ENCODE assay signal across 18 mouse cellular contexts in genomic region chr5:146834959-146835358, GRCm38 (mm10). TPM values are rescaled to one million over a fixed set of nuclear protein-coding genes. Genes with fewer than 3 reads are reported as not detected.
DNase-seq lines count a peak whose midpoint lies in the region; ATAC-seq and TF ChIP-seq lines count a peak whose summit lies in the region.
"Had no signal": no experiment of that assay in that cellular context is flagged by ENCODE, and none has a peak within 500 bp of the region (broad histone marks: within the 10 kb centered on the region; RNA-seq: fewer than 3 reads in every experiment).

No protein-coding gene starts in this region.

- no peak for TF ChIP-seq EP300 in liver, embryonic 14.5 days (IDR thresholded peaks at IDR 0.05; ENCODE audit: low read depth)

- H3K9ac ChIP-seq in embryonic facial prominence, embryonic 13.5 days, result peak overlapping the region; percentile 98; the same call in 1 of the 2 replicates
- no peak overlapping the region for H3K9ac ChIP-seq in kidney, embryonic 14.5 days (ENCODE audit: low read depth, low read length)
- no peak overlapping the region; the same call in 1 of the 2 replicates for H3K9ac ChIP-seq in liver, embryonic 14.5 days (replicated peaks)
- H3K9ac ChIP-seq: forebrain, embryonic 15.5 days had no signal

- no peak overlapping the region for H3K27ac ChIP-seq in embryonic facial prominence, embryonic 13.5 days
- H3K27ac ChIP-seq in embryonic facial prominence, embryonic 10.5 days (replicated peaks), result no peak overlapping the region
- H3K27ac ChIP-seq in kidney, embryonic 14.5 days (ENCODE audit: low read depth, low read length), result no peak overlapping the region
- H3K27ac ChIP-seq in liver, embryonic 14.5 days, result no peak overlapping the region
- H3K27ac ChIP-seq: forebrain, embryonic 15.5 days; hindbrain, postnatal 0 days; lung, embryonic 15.5 days; midbrain, embryonic 13.5 days had no signal

- WGBS in embryonic facial prominence, embryonic 13.5 days, result 89% methylated on average over 8 of the region's 8 CpGs
- 90% methylated on average over 8 of the region's 8 CpGs for WGBS in embryonic facial prominence, embryonic 10.5 days
- 84% methylated on average over 8 of the region's 8 CpGs for WGBS in kidney, embryonic 14.5 days
- 56% methylated on average over 8 of the region's 8 CpGs for WGBS in lung, adult 2 months
- WGBS in liver, embryonic 14.5 days (ENCODE audit: insufficient replicate concordance), result 37% methylated on average over 8 of the region's 8 CpGs

- no peak for ATAC-seq in embryonic facial prominence, embryonic 13.5 days (ENCODE audit: insufficient number of reproducible peaks, insufficient read depth, low FRiP score, low TSS enrichment, low read depth)
- no peak for ATAC-seq in kidney, embryonic 14.5 days (ENCODE audit: low FRiP score, low TSS enrichment)
- ATAC-seq in liver, embryonic 14.5 days (ENCODE audit: insufficient read depth), result no peak
- ATAC-seq: forebrain, embryonic 15.5 days; hindbrain, postnatal 0 days; midbrain, embryonic 13.5 days had no signal

- TF ChIP-seq CTCF in lung, adult 2 months (IDR thresholded peaks at IDR 0.05; ENCODE audit: insufficient read depth, low read length), result no peak
- TF ChIP-seq CTCF in liver, embryonic 14.5 days (IDR thresholded peaks at IDR 0.05; ENCODE audit: low read depth), result no peak

- no peak for TF ChIP-seq POLR2A in lung, adult 2 months (IDR thresholded peaks at IDR 0.05; ENCODE audit: borderline replicate concordance, extremely low read depth, low read depth, low read length)

- H3K4me3 ChIP-seq in embryonic facial prominence, embryonic 13.5 days, result no peak overlapping the region; the same call in 1 of the 2 replicates
- H3K4me3 ChIP-seq in embryonic facial prominence, embryonic 10.5 days, result no peak overlapping the region
- H3K4me3 ChIP-seq in kidney, embryonic 14.5 days (ENCODE audit: low read length), result peak overlapping the region; percentile 90; the same call in 1 of the 2 replicates
- H3K4me3 ChIP-seq in lung, adult 2 months (replicated peaks; ENCODE audit: extremely low read depth, low read depth, low read length), result no peak overlapping the region
- H3K4me3 ChIP-seq in liver, embryonic 14.5 days (ENCODE audit: insufficient read depth in 1 of 2, low read depth in 2 of 2, low read length in 2 of 2), result peak overlapping the region; percentile 86 to 92; a peak in 3 of 4 replicates

- H3K4me1 ChIP-seq in embryonic facial prominence, embryonic 13.5 days, result peaks cover 15% of the 10 kb centered on the region
- H3K4me1 ChIP-seq in embryonic facial prominence, embryonic 10.5 days, result peaks cover 13% of the 10 kb centered on the region
- H3K4me1 ChIP-seq in kidney, embryonic 14.5 days (ENCODE audit: control insufficient read depth, insufficient read depth, low read length), result peaks cover 13% of the 10 kb centered on the region
- peaks cover 7% of the 10 kb centered on the region for H3K4me1 ChIP-seq in lung, adult 2 months (ENCODE audit: control insufficient read depth, insufficient read depth, low read length)
- H3K4me1 ChIP-seq in liver, embryonic 14.5 days (replicated peaks; ENCODE audit: control insufficient read depth in 2 of 2, insufficient read depth in 2 of 2, low read length in 1 of 2), result peaks cover 12 to 17% of the 10 kb centered on the region in 2 experiments; a peak in 3 of 4 replicates

- H3K36me3 ChIP-seq in embryonic facial prominence, embryonic 13.5 days, result peaks cover 50% of the 10 kb centered on the region
- H3K36me3 ChIP-seq in embryonic facial prominence, embryonic 10.5 days (replicated peaks), result peaks cover 55% of the 10 kb centered on the region
- peaks cover 46% of the 10 kb centered on the region for H3K36me3 ChIP-seq in kidney, embryonic 14.5 days (ENCODE audit: control insufficient read depth, insufficient read depth, low read length)
- peaks cover 45% of the 10 kb centered on the region for H3K36me3 ChIP-seq in liver, embryonic 14.5 days (replicated peaks; ENCODE audit: control insufficient read depth, insufficient read depth, low read depth)

- DNase-seq in embryonic facial prominence, embryonic 10.5 days (ENCODE audit: low spot score), result no peak
- DNase-seq in kidney, postnatal 14 days, result no peak
- peak; percentile 55 for DNase-seq in lung, postnatal 36 days
- DNase-seq in lung, adult 2 months, result no peak
- no peak for DNase-seq in liver, embryonic 14.5 days (ENCODE audit: low read depth in 3 of 3, low spot score in 3 of 3)
- no peak for DNase-seq in ovary, adult 18-20 months (ENCODE audit: low spot score)
- DNase-seq: adrenal gland, adult 8-10 months; cerebellum, adult 18-20 months; heart, adult 11 months; heart, postnatal 14 days; kidney, postnatal 10 days; spleen, adult 18-20 months had no signal

- H3K27me3 ChIP-seq in embryonic facial prominence, embryonic 13.5 days, result no peaks in the 10 kb centered on the region
- no peaks in the 10 kb centered on the region for H3K27me3 ChIP-seq in embryonic facial prominence, embryonic 10.5 days (replicated peaks; ENCODE audit: low read depth, poor library complexity, severe bottlenecking)
- H3K27me3 ChIP-seq in kidney, embryonic 14.5 days (ENCODE audit: control insufficient read depth, insufficient read depth, low read length), result no peaks in the 10 kb centered on the region
- no peaks in the 10 kb centered on the region for H3K27me3 ChIP-seq in liver, embryonic 14.5 days (ENCODE audit: control insufficient read depth, insufficient read depth, low read length)
- H3K27me3 ChIP-seq: forebrain, embryonic 15.5 days; lung, embryonic 15.5 days; midbrain, embryonic 13.5 days had no signal

- H3K4me2 ChIP-seq in embryonic facial prominence, embryonic 13.5 days, result no peak overlapping the region
- H3K4me2 ChIP-seq in kidney, embryonic 14.5 days (replicated peaks; ENCODE audit: low read depth, low read length), result no peak overlapping the region; the same call in 1 of the 2 replicates
- H3K4me2 ChIP-seq in liver, embryonic 14.5 days (ENCODE audit: low read depth), result peak overlapping the region; percentile 98
- H3K4me2 ChIP-seq: forebrain, embryonic 15.5 days had no signal

- H3K9me3 ChIP-seq in embryonic facial prominence, embryonic 13.5 days, result no peaks in the 10 kb centered on the region
- H3K9me3 ChIP-seq in embryonic facial prominence, embryonic 10.5 days, result no peaks in the 10 kb centered on the region
- no peaks in the 10 kb centered on the region for H3K9me3 ChIP-seq in kidney, embryonic 14.5 days (ENCODE audit: control insufficient read depth, low read length)
- H3K9me3 ChIP-seq in liver, embryonic 14.5 days (ENCODE audit: control insufficient read depth, low read length), result no peaks in the 10 kb centered on the region
- H3K9me3 ChIP-seq: forebrain, embryonic 15.5 days; lung, embryonic 15.5 days; midbrain, embryonic 13.5 days had no signal

RNA-seq across cellular contexts. Expression of gene Rpl21, which starts 2.3 kb away (rescaled TPM):
- 568 and 633 TPM in 2 replicates for polyA plus RNA-seq in embryonic facial prominence, embryonic 13.5 days (2015; fragmentation: Nextera tagmentation; extraction: Ambion mirVana)
- 546 and 551 TPM in 2 replicates for polyA plus RNA-seq in embryonic facial prominence, embryonic 10.5 days (2016; fragmentation: Nextera tagmentation; extraction: Ambion mirVana)
- 689 and 848 TPM in 2 replicates for polyA plus RNA-seq in kidney, embryonic 14.5 days (2014; fragmentation: Nextera tagmentation; extraction: Ambion mirVana)
- polyA plus RNA-seq in lung, adult 2 months (2012; rRNA removed), result 43.4 and 72.0 TPM in 2 replicates
- polyA plus RNA-seq in liver, embryonic 14.5 days (2012; rRNA removed), result 88.2 and 236 TPM in 2 replicates
- polyA plus RNA-seq in liver, embryonic 14.5 days (2014; fragmentation: Nextera tagmentation; extraction: Ambion mirVana), result 453 and 467 TPM in 2 replicates

RNA-seq across cellular contexts. Expression of gene Rasl11a, which starts 9.9 kb away (rescaled TPM):
- polyA plus RNA-seq in embryonic facial prominence, embryonic 13.5 days (2015; fragmentation: Nextera tagmentation; extraction: Ambion mirVana), result 12.4 and 14.6 TPM in 2 replicates
- polyA plus RNA-seq in embryonic facial prominence, embryonic 10.5 days (2016; fragmentation: Nextera tagmentation; extraction: Ambion mirVana), result 33.3 and 34.6 TPM in 2 replicates
- 53.0 and 58.0 TPM in 2 replicates for polyA plus RNA-seq in kidney, embryonic 14.5 days (2014; fragmentation: Nextera tagmentation; extraction: Ambion mirVana)
- 20.5 and 26.7 TPM in 2 replicates for polyA plus RNA-seq in lung, adult 2 months (2012; rRNA removed)
- 0.56 and 0.94 TPM in 2 replicates for polyA plus RNA-seq in liver, embryonic 14.5 days (2012; rRNA removed)
- 0.85 and 0.94 TPM in 2 replicates for polyA plus RNA-seq in liver, embryonic 14.5 days (2014; fragmentation: Nextera tagmentation; extraction: Ambion mirVana)

RNA-seq across cellular contexts. Expression of gene Usp12, which starts 40.2 kb away (rescaled TPM):
- polyA plus RNA-seq in embryonic facial prominence, embryonic 13.5 days (2015; fragmentation: Nextera tagmentation; extraction: Ambion mirVana), result 13.0 and 15.9 TPM in 2 replicates
- polyA plus RNA-seq in embryonic facial prominence, embryonic 10.5 days (2016; fragmentation: Nextera tagmentation; extraction: Ambion mirVana), result 14.7 and 15.4 TPM in 2 replicates
- polyA plus RNA-seq in kidney, embryonic 14.5 days (2014; fragmentation: Nextera tagmentation; extraction: Ambion mirVana), result 11.0 and 14.4 TPM in 2 replicates
- 9.8 and 14.9 TPM in 2 replicates for polyA plus RNA-seq in lung, adult 2 months (2012; rRNA removed)
- 4.7 and 7.0 TPM in 2 replicates for polyA plus RNA-seq in liver, embryonic 14.5 days (2012; rRNA removed)
- polyA plus RNA-seq in liver, embryonic 14.5 days (2014; fragmentation: Nextera tagmentation; extraction: Ambion mirVana), result 4.9 and 5.6 TPM in 2 replicates

Comparison
In these comparisons a context has a peak if more than half of its experiments do, and no peak if none do; other contexts are left out.
1. H3K4me3 ChIP-seq: peak in kidney, embryonic 14.5 days (single experiment) and liver, embryonic 14.5 days (2 of 2); none in embryonic facial prominence, embryonic 13.5 days (single experiment), embryonic facial prominence, embryonic 10.5 days (single experiment) and lung, adult 2 months (single experiment).